In genomic region chr16:33600216-33600615, GRCm38 (mm10) we compare ENCODE assay signal across 10 mouse cellular contexts.
DNase-seq lines count a peak whose midpoint lies in the region; ATAC-seq and TF ChIP-seq lines count a peak whose summit lies in the region.
"Had no signal": no experiment of that assay in that cellular context is flagged by ENCODE, and none has a peak within 500 bp of the region (broad histone marks: within the 10 kb centered on the region; RNA-seq: fewer than 3 reads in every experiment).

No protein-coding gene starts in this region.

- no peaks in the 10 kb centered on the region for H3K27me3 ChIP-seq in midbrain, postnatal 0 days (ENCODE audit: insufficient read depth, low read length)
- H3K27me3 ChIP-seq in midbrain, embryonic 15.5 days (replicated peaks): no peaks in the 10 kb centered on the region
- no peaks in the 10 kb centered on the region for H3K27me3 ChIP-seq in embryonic facial prominence, embryonic 11.5 days (ENCODE audit: control insufficient read depth, insufficient read depth, low read length)
- no peaks in the 10 kb centered on the region for H3K27me3 ChIP-seq in forebrain, embryonic 14.5 days (replicated peaks; ENCODE audit: control insufficient read depth, insufficient read depth, low read length)
- H3K27me3 ChIP-seq: heart, embryonic 15.5 days; neural tube, embryonic 12.5 days had no signal

- ATAC-seq in midbrain, postnatal 0 days (ENCODE audit: low FRiP score): no peak
- no peak for ATAC-seq in midbrain, embryonic 15.5 days (replicated peaks)
- ATAC-seq in embryonic facial prominence, embryonic 11.5 days (replicated peaks; ENCODE audit: insufficient number of reproducible peaks, low FRiP score, low TSS enrichment, low read depth): no peak
- no peak for ATAC-seq in forebrain, embryonic 14.5 days

- peak; percentile 45 for TF ChIP-seq CTCF in gastrocnemius, adult 2 months (IDR thresholded peaks at IDR 0.05)
- TF ChIP-seq CTCF in midbrain, postnatal 0 days (IDR thresholded peaks at IDR 0.05): peak; percentile 48

- 29% methylated on average over 5 of the region's 5 CpGs for WGBS in midbrain, postnatal 0 days
- 38% methylated on average over 5 of the region's 5 CpGs for WGBS in midbrain, embryonic 15.5 days
- 21% methylated on average over 5 of the region's 5 CpGs for WGBS in embryonic facial prominence, embryonic 11.5 days
- 37% methylated on average over 5 of the region's 5 CpGs for WGBS in forebrain, embryonic 14.5 days

- no peak overlapping the region for H3K27ac ChIP-seq in gastrocnemius, adult 2 months
- no peak overlapping the region for H3K27ac ChIP-seq in midbrain, postnatal 0 days (ENCODE audit: low read depth, low read length)
- H3K27ac ChIP-seq in midbrain, embryonic 15.5 days: no peak overlapping the region
- no peak overlapping the region for H3K27ac ChIP-seq in embryonic facial prominence, embryonic 11.5 days (replicated peaks; ENCODE audit: low read depth, low read length)
- no peak overlapping the region for H3K27ac ChIP-seq in forebrain, embryonic 14.5 days (ENCODE audit: low read depth, low read length)
- H3K27ac ChIP-seq: heart, embryonic 15.5 days; neural tube, embryonic 12.5 days had no signal

- H3K9me3 ChIP-seq in midbrain, postnatal 0 days (ENCODE audit: low read length): no peaks in the 10 kb centered on the region
- H3K9me3 ChIP-seq in midbrain, embryonic 15.5 days: no peaks in the 10 kb centered on the region
- H3K9me3 ChIP-seq in embryonic facial prominence, embryonic 11.5 days (replicated peaks; ENCODE audit: control insufficient read depth, low read length): no peaks in the 10 kb centered on the region
- H3K9me3 ChIP-seq in forebrain, embryonic 14.5 days (replicated peaks; ENCODE audit: control insufficient read depth, low read length): no peaks in the 10 kb centered on the region; the same call in 1 of the 2 replicates
- H3K9me3 ChIP-seq: heart, embryonic 15.5 days had no signal

- no peaks in the 10 kb centered on the region for H3K4me1 ChIP-seq in midbrain, postnatal 0 days (ENCODE audit: insufficient read depth, low read length)
- no peaks in the 10 kb centered on the region for H3K4me1 ChIP-seq in midbrain, embryonic 15.5 days
- H3K4me1 ChIP-seq in embryonic facial prominence, embryonic 11.5 days (ENCODE audit: control insufficient read depth, insufficient read depth, low read length): no peaks in the 10 kb centered on the region
- H3K4me1 ChIP-seq in forebrain, embryonic 14.5 days (ENCODE audit: control insufficient read depth, insufficient read depth, low read length): no peaks in the 10 kb centered on the region
- H3K4me1 ChIP-seq: heart, embryonic 15.5 days; neural tube, embryonic 12.5 days had no signal

- DNase-seq in gastrocnemius, adult 2 months: no peak
- DNase-seq in gastrocnemius, adult 8-10 months (ENCODE audit: low spot score in 2 of 2): no peak
- DNase-seq in midbrain, postnatal 0 days (ENCODE audit: low spot score): no peak
- peak; percentile 22 for DNase-seq in embryonic facial prominence, embryonic 11.5 days (ENCODE audit: low spot score)
- peak; percentile 50 for DNase-seq in thymus, postnatal 25 days
- DNase-seq in forebrain, embryonic 14.5 days (ENCODE audit: low spot score): no peak
- DNase-seq in ovary, postnatal 14 days (ENCODE audit: low spot score): no peak

- H3K36me3 ChIP-seq in midbrain, postnatal 0 days (ENCODE audit: insufficient read depth, low read length): no peaks in the 10 kb centered on the region
- H3K36me3 ChIP-seq in midbrain, embryonic 15.5 days (replicated peaks): no peaks in the 10 kb centered on the region
- H3K36me3 ChIP-seq in embryonic facial prominence, embryonic 11.5 days (replicated peaks; ENCODE audit: control insufficient read depth, insufficient read depth, low read depth, low read length): no peaks in the 10 kb centered on the region
- no peaks in the 10 kb centered on the region for H3K36me3 ChIP-seq in forebrain, embryonic 14.5 days (ENCODE audit: control insufficient read depth, insufficient read depth, low read length)
- H3K36me3 ChIP-seq: heart, embryonic 15.5 days; neural tube, embryonic 12.5 days had no signal

- H3K4me3 ChIP-seq in gastrocnemius, adult 2 months: no peak overlapping the region
- no peak overlapping the region for H3K4me3 ChIP-seq in midbrain, postnatal 0 days (ENCODE audit: low read depth, low read length)
- H3K4me3 ChIP-seq in midbrain, embryonic 15.5 days: no peak overlapping the region
- H3K4me3 ChIP-seq in embryonic facial prominence, embryonic 11.5 days (ENCODE audit: low read depth, low read length): no peak overlapping the region
- no peak overlapping the region for H3K4me3 ChIP-seq in forebrain, embryonic 14.5 days (ENCODE audit: low read depth, low read length)
- H3K4me3 ChIP-seq: heart, embryonic 15.5 days; neural tube, embryonic 12.5 days had no signal

- no peak overlapping the region for H3K4me2 ChIP-seq in midbrain, postnatal 0 days (ENCODE audit: low read depth, low read length, poor library complexity, severe bottlenecking)
- no peak overlapping the region for H3K4me2 ChIP-seq in midbrain, embryonic 15.5 days
- H3K4me2 ChIP-seq in embryonic facial prominence, embryonic 11.5 days (ENCODE audit: low read depth, low read length): no peak overlapping the region
- H3K4me2 ChIP-seq in forebrain, embryonic 14.5 days (ENCODE audit: low read length): no peak overlapping the region
- H3K4me2 ChIP-seq: heart, embryonic 15.5 days; neural tube, embryonic 12.5 days had no signal

- intact Hi-C loops in gastrocnemius, adult 2 months (cut with DNase I): no loop called here

- H3K9ac ChIP-seq in midbrain, postnatal 0 days (replicated peaks; ENCODE audit: low read length, poor library complexity, severe bottlenecking): no peak overlapping the region
- H3K9ac ChIP-seq in midbrain, embryonic 15.5 days: no peak overlapping the region
- no peak overlapping the region for H3K9ac ChIP-seq in embryonic facial prominence, embryonic 11.5 days (replicated peaks; ENCODE audit: low read length)
- no peak overlapping the region for H3K9ac ChIP-seq in forebrain, embryonic 14.5 days (ENCODE audit: low read length)
- H3K9ac ChIP-seq: heart, embryonic 15.5 days; neural tube, embryonic 12.5 days had no signal

Comparison
In these comparisons a context has a peak if more than half of its experiments do, and no peak if none do; other contexts are left out.
1. DNase-seq: peak in embryonic facial prominence, embryonic 11.5 days (single experiment) and thymus, postnatal 25 days (single experiment); none in gastrocnemius, adult 2 months (single experiment), gastrocnemius, adult 8-10 months (0 of 2), midbrain, postnatal 0 days (single experiment), forebrain, embryonic 14.5 days (single experiment) and ovary, postnatal 14 days (single experiment).